Mouse (Mus musculus) olfactory bulb, adult 2 months (tissue): ENCODE results near the gene Cxcl2. TPM values are rescaled to one million over a fixed set of nuclear protein-coding genes. Genes with fewer than 3 reads are reported as not detected.

Source experiments
- H3K27ac ChIP-seq: fragments of 200-500 bp; 2 replicates; pipeline ENCODE4 v1.5.1; 2012; ENCODE audit warnings: low read depth, low read length; ENCODE audit not compliant: insufficient read depth
- H3K4me1 ChIP-seq: fragments of 200-500 bp; 2 replicates; pipeline ENCODE4 v1.6.1; 2012; ENCODE audit warnings: low read length; ENCODE audit not compliant: control insufficient read depth, insufficient read depth
- H3K4me3 ChIP-seq: fragments of 200-500 bp; 2 replicates; pipeline ENCODE4 v1.5.1; 2012; ENCODE audit warnings: mild to moderate bottlenecking, low read depth, low read length, moderate library complexity; ENCODE audit not compliant: insufficient read depth
- CTCF ChIP-seq: fragments of 200-500 bp; IDR thresholded peaks from 2 replicates; pipeline ENCODE4 v1.5.1; 2012; ENCODE audit warnings: low read depth, mild to moderate bottlenecking, low read length, moderate library complexity; ENCODE audit not compliant: insufficient read depth
- POLR2A ChIP-seq: fragments of 200-500 bp; IDR thresholded peaks from 2 replicates; pipeline ENCODE4 v1.6.1; 2012; ENCODE audit warnings: mild to moderate bottlenecking, low read depth, low read length, moderate library complexity; ENCODE audit not compliant: insufficient read depth
- WGBS: fragments of 180-500 bp; shearing (Covaris S2); methylation state at CpG from one replicate; pipeline ENCODE4 v1.1.7; 2018; 5-methylcytosine and 5-hydroxymethylcytosine counted together
- polyA plus RNA-seq: library from polyadenylated mRNA; stranded (reverse); fragments of >200 nt; gene quantifications from 2 replicates; pipeline ENCODE4 v1.2.4, GENCODE M21; 2012; ENCODE audit warnings: low replicate concordance; ENCODE audit not compliant: missing spikeins, insufficient read depth, insufficient read length

The Cxcl2 gene
- not detected in 2 replicates for polyA plus RNA-seq

GRCm38 (mm10) chr5:90903339-90904020 lies at the start of gene Cxcl2:
Gene Cxcl2, plus strand, starts transcription at chr5:90903871.
- Histone ChIP-seq H3K4me3 (no peak within 1 kb of the TSS), H3K27ac (no peak within 1 kb of the TSS), H3K4me1 (peaks cover 7% of the 10 kb centered on the region; the same call in 1 of the 2 replicates)
- TF ChIP-seq CTCF (no peak), POLR2A (no peak)
- WGBS, result 5% methylated on average over 22 of the region's 22 CpGs

- WGBS, result 86% methylated on average over 7 of the region's 7 CpGs
- H3K27ac ChIP-seq, result no peak overlapping the region
- no peak for TF ChIP-seq POLR2A
- no peak for TF ChIP-seq CTCF
- no peaks in the 10 kb centered on the region for H3K4me1 ChIP-seq
- H3K4me3 ChIP-seq, result no peak overlapping the region
Observed at GRCm38 (mm10) chr5:90855308-90856230, 48.1 kb upstream of the Cxcl2 start.

DNA sequence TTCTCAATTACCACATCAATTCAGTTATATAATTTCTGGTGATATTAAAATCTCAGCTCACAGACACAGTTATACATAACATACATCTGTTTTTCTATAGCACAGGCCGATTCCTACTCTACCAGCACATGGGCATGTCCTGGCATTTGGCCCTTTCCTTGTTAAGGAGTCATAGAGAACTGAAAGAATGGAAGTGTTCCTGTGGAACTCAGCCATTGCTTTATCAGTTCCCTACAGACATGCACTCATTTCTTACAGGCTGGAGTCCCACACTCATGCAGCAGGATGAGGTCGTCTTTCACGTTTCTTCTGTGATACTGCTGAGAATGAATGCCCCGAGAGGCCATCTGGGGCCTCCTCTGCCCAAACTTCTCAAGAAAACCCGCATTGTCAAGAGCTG lies 46.2 kb upstream of the Cxcl2 start:
- WGBS, result 80% methylated on average over 5 of the region's 5 CpGs
- Histone ChIP-seq H3K4me1 (no peaks in the 10 kb centered on the region), H3K27ac (no peak overlapping the region), H3K4me3 (no peak overlapping the region)
- no peak for TF ChIP-seq CTCF
- no peak for TF ChIP-seq POLR2A

DNA sequence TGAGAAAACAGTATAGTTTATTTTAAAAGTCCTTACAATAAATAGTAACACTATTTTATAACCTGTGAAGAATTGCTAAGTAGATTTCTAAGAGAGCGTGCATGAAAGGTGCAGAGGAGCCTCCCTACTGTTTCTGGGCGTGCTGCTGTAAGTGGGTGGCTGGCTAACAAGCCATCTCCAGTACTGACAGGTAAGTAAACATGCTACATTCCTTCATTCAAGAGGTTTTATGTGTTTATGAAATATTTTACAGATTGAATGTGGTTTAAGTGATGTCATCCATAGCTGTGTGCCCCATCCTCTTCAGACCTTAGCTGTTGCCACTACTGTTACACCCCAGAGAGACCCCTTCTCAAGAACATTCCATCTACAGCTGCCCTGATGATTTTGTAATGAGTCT lies 45.2 kb upstream of the Cxcl2 start:
- no peak for TF ChIP-seq CTCF
- TF ChIP-seq POLR2A, result no peak
- Histone ChIP-seq H3K4me1 (no peaks in the 10 kb centered on the region), H3K27ac (no peak overlapping the region), H3K4me3 (no peak overlapping the region)
- 96% methylated on average over 2 of the region's 2 CpGs for WGBS

DNA sequence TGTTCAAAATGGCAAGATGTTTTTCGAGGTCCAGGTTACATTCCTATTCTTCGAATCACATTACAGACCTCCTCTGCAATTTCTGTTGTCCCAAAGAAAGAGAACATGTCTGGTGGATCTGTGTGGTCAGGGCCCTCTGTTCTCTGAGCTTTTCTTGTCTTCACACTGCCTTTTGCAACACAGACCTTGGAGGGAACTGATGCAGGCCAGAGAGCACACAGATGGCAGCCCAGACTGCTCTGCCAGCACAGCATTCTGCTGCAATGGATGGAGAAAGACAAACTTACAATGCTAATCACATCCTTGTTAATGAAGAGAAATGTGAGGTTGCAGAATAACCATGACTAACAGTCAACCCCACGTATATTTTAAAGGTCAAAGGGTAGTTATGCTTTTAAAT lies 44.6 kb upstream of the Cxcl2 start:
- 83% methylated on average over 3 of the region's 3 CpGs for WGBS
- TF ChIP-seq POLR2A, result no peak
- TF ChIP-seq CTCF, result no peak
- Histone ChIP-seq H3K27ac (no peak overlapping the region), H3K4me3 (no peak overlapping the region), H3K4me1 (no peaks in the 10 kb centered on the region)

GRCm38 (mm10) chr5:90861876-90862375 lies 41.7 kb upstream of the Cxcl2 start:
- TF ChIP-seq CTCF (no peak), POLR2A (no peak)
- H3K4me1 ChIP-seq, result no peaks in the 10 kb centered on the region
- no peak overlapping the region for H3K27ac ChIP-seq
- 90% methylated on average over 6 of the region's 6 CpGs for WGBS
- H3K4me3 ChIP-seq, result no peak overlapping the region

- H3K4me3 ChIP-seq, result no peak overlapping the region
- TF ChIP-seq POLR2A (no peak), CTCF (no peak)
- no peak overlapping the region for H3K27ac ChIP-seq
- no peaks in the 10 kb centered on the region for H3K4me1 ChIP-seq
Observed at GRCm38 (mm10) chr5:90866770-90867169, 36.9 kb upstream of the Cxcl2 start.

DNA sequence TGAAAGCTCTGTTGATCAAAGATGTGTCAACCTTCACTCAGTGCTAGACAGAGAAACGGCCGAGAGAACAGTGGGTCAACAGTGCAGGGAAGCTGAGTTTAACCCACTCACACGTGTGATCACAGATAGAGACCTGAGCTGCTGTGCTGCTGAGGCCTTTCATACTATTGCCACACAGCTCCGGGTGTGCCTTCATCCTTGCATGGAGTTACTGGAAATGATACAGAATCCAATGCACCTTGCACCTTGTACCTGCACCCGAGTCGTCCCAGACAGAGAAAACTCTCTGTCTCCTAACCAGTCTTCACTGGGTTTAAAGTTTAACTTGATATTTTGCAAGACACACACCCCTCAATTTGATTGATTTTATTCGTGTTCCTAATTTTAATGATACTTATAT lies 31.3 kb upstream of the Cxcl2 start:
- WGBS, result 80% methylated on average over 7 of the region's 7 CpGs
- TF ChIP-seq POLR2A (no peak), CTCF (no peak)
- Histone ChIP-seq H3K4me3 (no peak overlapping the region), H3K27ac (no peak overlapping the region), H3K4me1 (no peaks in the 10 kb centered on the region)

DNA sequence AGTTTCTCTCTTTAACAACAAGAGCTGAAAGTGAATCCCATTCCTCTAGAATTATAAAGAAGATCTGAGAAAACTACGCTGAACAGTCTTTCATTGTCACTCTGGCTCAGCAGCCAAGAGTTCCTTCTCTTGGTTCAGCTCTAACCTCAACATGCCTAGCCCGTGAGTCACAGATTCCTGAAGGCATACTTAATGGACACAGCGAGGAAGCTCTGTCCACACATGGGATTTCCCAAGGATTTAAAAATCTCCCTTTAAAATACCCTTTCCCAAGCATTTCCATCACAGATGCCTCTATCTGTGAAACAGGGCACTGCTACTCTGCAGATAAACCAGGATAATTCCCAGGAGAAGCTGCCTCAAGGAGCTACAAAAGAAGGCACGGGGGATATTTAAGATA lies 27.6 kb upstream of the Cxcl2 start:
- TF ChIP-seq CTCF (no peak), POLR2A (no peak)

More for the DNA sequence above, 27.6 kb upstream of the Cxcl2 start:
- Histone ChIP-seq H3K4me1 (no peaks in the 10 kb centered on the region), H3K4me3 (no peak overlapping the region), H3K27ac (no peak overlapping the region)
- WGBS, result 78% methylated on average over 4 of the region's 4 CpGs
